In genomic region chr11:98555124-98555700, GRCm38 (mm10) we compare ENCODE assay signal across 18 mouse cellular contexts. TPM values are rescaled to one million over a fixed set of nuclear protein-coding genes. Genes with fewer than 3 reads are reported as not detected.
DNase-seq lines count a peak whose midpoint lies in the region; ATAC-seq and TF ChIP-seq lines count a peak whose summit lies in the region.
"Had no signal": no experiment of that assay in that cellular context is flagged by ENCODE, and none has a peak within 500 bp of the region (broad histone marks: within the 10 kb centered on the region; RNA-seq: fewer than 3 reads in every experiment).

No protein-coding gene starts in this region.

- no peak overlapping the region for H3K4me2 ChIP-seq in intestine, postnatal 0 days (replicated peaks; ENCODE audit: low read depth)
- H3K4me2 ChIP-seq: limb, embryonic 12.5 days had no signal

- intact Hi-C loops in left cerebral cortex, adult 2 months (cut with DNase I): no loop called here

- no peaks in the 10 kb centered on the region for H3K36me3 ChIP-seq in intestine, postnatal 0 days (ENCODE audit: control insufficient read depth, insufficient read depth)
- H3K36me3 ChIP-seq: heart, embryonic 10.5 days; limb, embryonic 12.5 days had no signal

- peak; percentile 35 for TF ChIP-seq CTCF in left cerebral cortex, adult 2 months (IDR thresholded peaks at IDR 0.05)
- TF ChIP-seq CTCF in intestine, postnatal 0 days (IDR thresholded peaks at IDR 0.05; ENCODE audit: low read depth): peak; percentile 79

- peaks cover 5% of the 10 kb centered on the region; the same call in 1 of the 2 replicates for H3K27me3 ChIP-seq in intestine, postnatal 0 days (replicated peaks; ENCODE audit: control insufficient read depth, insufficient read depth, low read length)

- no peak for ATAC-seq in intestine, postnatal 0 days
- ATAC-seq: activated CD4-positive, CD25-positive, alpha-beta regulatory T cell, adult 4 months; forebrain, embryonic 16.5 days had no signal

- WGBS in intestine, postnatal 0 days: 44% methylated on average over 12 of the region's 12 CpGs

- DNase-seq in adrenal gland, adult (ENCODE audit: inconsistent age in 2 of 2, low spot score in 1 of 2): peak; percentile 17 to 74
- no peak for DNase-seq in adrenal gland, postnatal 25 days
- no peak for DNase-seq in left cerebral cortex, adult 2 months (ENCODE audit: extremely low spot score in 1 of 2, low spot score in 2 of 2)
- no peak for DNase-seq in left cerebral cortex, adult 8-10 months (ENCODE audit: low spot score in 2 of 2)
- DNase-seq in ES-CJ7 (ENCODE audit: low read depth, low spot score): peak; percentile 65
- DNase-seq in spleen, postnatal 14 days (ENCODE audit: low spot score in 2 of 2): no peak
- DNase-seq in testis, postnatal 10 days (ENCODE audit: low spot score): no peak
- DNase-seq: cerebellum, postnatal 25 days; lung, postnatal 14 days had no signal

- no peaks in the 10 kb centered on the region for H3K9me3 ChIP-seq in intestine, postnatal 0 days (ENCODE audit: control insufficient read depth)
- H3K9me3 ChIP-seq: heart, embryonic 10.5 days; limb, embryonic 12.5 days had no signal

- no peak overlapping the region for H3K4me3 ChIP-seq in left cerebral cortex, adult 2 months
- no peak overlapping the region for H3K4me3 ChIP-seq in intestine, postnatal 0 days (ENCODE audit: low read depth, low read length)
- H3K4me3 ChIP-seq: heart, embryonic 10.5 days; limb, embryonic 12.5 days had no signal

- H3K9ac ChIP-seq in intestine, postnatal 0 days (ENCODE audit: low read depth, low read length): no peak overlapping the region
- H3K9ac ChIP-seq: limb, embryonic 12.5 days had no signal

- H3K27ac ChIP-seq in left cerebral cortex, adult 2 months: no peak overlapping the region
- no peak overlapping the region for H3K27ac ChIP-seq in intestine, postnatal 0 days (ENCODE audit: low read depth, low read length)
- H3K27ac ChIP-seq: heart, embryonic 10.5 days; limb, embryonic 12.5 days had no signal

- no peaks in the 10 kb centered on the region for H3K4me1 ChIP-seq in intestine, postnatal 0 days (replicated peaks; ENCODE audit: control insufficient read depth, insufficient read depth, low read length)
- H3K4me1 ChIP-seq: limb, embryonic 12.5 days had no signal

RNA-seq across cellular contexts. Expression of gene Zpbp2, which starts 4.3 kb away (rescaled TPM):
- total RNA-seq in adrenal gland, postnatal 25 days (2021): 0.70 TPM in 1 of 2 replicates, not detected in the other
- total RNA-seq in left cerebral cortex, adult 2 months (2021): not detected
- total RNA-seq in left cerebral cortex, adult 8-10 months (2022): not detected
- 3.2 and 4.0 TPM in 2 replicates for polyA plus RNA-seq in intestine, postnatal 0 days (2015; fragmentation: Nextera tagmentation; extraction: Ambion mirVana)
- total RNA-seq: layer of hippocampus, postnatal 25 days had no signal
- polyA plus RNA-seq: C2C12; forebrain, embryonic 16.5 days; hindbrain, embryonic 11.5 days; limb, embryonic 12.5 days had no signal

RNA-seq across cellular contexts. Expression of gene Ikzf3, which starts 9.4 kb away (rescaled TPM):
- total RNA-seq in adrenal gland, postnatal 25 days (2021): 0.30 TPM in 1 of 2 replicates, not detected in the other
- under 1 TPM; 0.11 to 0.33 TPM for total RNA-seq in left cerebral cortex, adult 2 months (2021)
- total RNA-seq in left cerebral cortex, adult 8-10 months (2022): under 1 TPM; 0.23 to 0.76 (median 0.52) TPM
- polyA plus RNA-seq in intestine, postnatal 0 days (2015; fragmentation: Nextera tagmentation; extraction: Ambion mirVana): 0.20 and 0.24 TPM in 2 replicates
- polyA plus RNA-seq: C2C12; forebrain, embryonic 16.5 days had no signal

RNA-seq across cellular contexts. Expression of gene Ormdl3, which starts 32.0 kb away (rescaled TPM):
- total RNA-seq in adrenal gland, postnatal 25 days (2021): 96.8 and 98.6 TPM in 2 replicates
- total RNA-seq in left cerebral cortex, adult 2 months (2021): 10 to 100 TPM; 45.9 to 47.9 TPM
- 10 to 100 TPM; 43.6 to 47.0 (median 45.1) TPM for total RNA-seq in left cerebral cortex, adult 8-10 months (2022)
- polyA plus RNA-seq in intestine, postnatal 0 days (2015; fragmentation: Nextera tagmentation; extraction: Ambion mirVana): 139 and 150 TPM in 2 replicates

RNA-seq across cellular contexts. Expression of gene Lrrc3c, which starts 42.9 kb away (rescaled TPM):
- not detected in 2 replicates for total RNA-seq in adrenal gland, postnatal 25 days (2021)
- not detected for total RNA-seq in left cerebral cortex, adult 2 months (2021)
- total RNA-seq in left cerebral cortex, adult 8-10 months (2022): not detected
- not detected in 2 replicates for polyA plus RNA-seq in intestine, postnatal 0 days (2015; fragmentation: Nextera tagmentation; extraction: Ambion mirVana)
- total RNA-seq: layer of hippocampus, postnatal 25 days had no signal
- polyA plus RNA-seq: activated CD4-positive, CD25-positive, alpha-beta regulatory T cell, adult 4 months; C2C12; forebrain, embryonic 16.5 days; heart, embryonic 10.5 days; hindbrain, embryonic 11.5 days; kidney, embryonic 16.5 days; limb, embryonic 12.5 days had no signal

Comparison
In these comparisons a context has a peak if more than half of its experiments do, and no peak if none do; other contexts are left out.
1. DNase-seq: peak in adrenal gland, adult (2 of 2) and ES-CJ7 (single experiment); none in adrenal gland, postnatal 25 days (single experiment), left cerebral cortex, adult 2 months (0 of 2), left cerebral cortex, adult 8-10 months (0 of 2), spleen, postnatal 14 days (0 of 2) and testis, postnatal 10 days (single experiment).